Mouse (Mus musculus) limb, embryonic 13.5 days (tissue): ENCODE measurements around the gene Gh. TPM values are rescaled to one million over a fixed set of nuclear protein-coding genes. Genes with fewer than 3 reads are reported as not detected.

Source experiments
- ATAC-seq: fragments of 200-750 bp; cut with Nextera tagmentation; 2 replicates; pipeline ENCODE4 v1.8.0; 2017; ENCODE audit warnings: low read depth, moderate number of reproducible peaks, moderate TSS enrichment; ENCODE audit not compliant: low FRiP score
- H3K27ac ChIP-seq: fragments of 300-500 bp; sonication (generic); 2 replicates; pipeline ENCODE4 v1.5.1; 2015; ENCODE audit warnings: inconsistent platforms, mild to moderate bottlenecking, moderate library complexity
- H3K27me3 ChIP-seq: fragments of 300-500 bp; sonication (generic); 2 replicates; pipeline ENCODE4 v1.6.1; 2015; ENCODE audit warnings: mild to moderate bottlenecking, inconsistent platforms
- H3K36me3 ChIP-seq: fragments of 300-500 bp; sonication (generic); 2 replicates; pipeline ENCODE4 v1.6.1; 2015; ENCODE audit warnings: inconsistent platforms, mild to moderate bottlenecking, moderate library complexity
- H3K4me1 ChIP-seq: fragments of 300-500 bp; sonication (generic); 2 replicates; pipeline ENCODE4 v1.6.1; 2015; ENCODE audit warnings: inconsistent platforms
- H3K4me2 ChIP-seq: fragments of 300-500 bp; sonication (generic); replicated peaks from 2 replicates; pipeline ENCODE4 v1.6.1; 2015; ENCODE audit warnings: inconsistent platforms, mild to moderate bottlenecking, moderate library complexity
- H3K4me3 ChIP-seq: fragments of 300-500 bp; sonication (generic); 2 replicates; pipeline ENCODE4 v1.5.1; 2015; ENCODE audit warnings: moderate library complexity, mild to moderate bottlenecking, inconsistent platforms
- H3K9ac ChIP-seq: fragments of 300-500 bp; sonication (generic); 2 replicates; pipeline ENCODE4 v1.6.1; 2015; ENCODE audit warnings: mild to moderate bottlenecking, inconsistent platforms
- H3K9me3 ChIP-seq: fragments of 300-500 bp; sonication (generic); 2 replicates; pipeline ENCODE4 v1.6.1; 2016; ENCODE audit warnings: inconsistent platforms
- WGBS: fragments of 180-500 bp; shearing (Covaris S2); methylation state at CpG from one replicate; pipeline ENCODE4 v1.1.7; 2015; 5-methylcytosine and 5-hydroxymethylcytosine counted together
- polyA plus RNA-seq: library from polyadenylated mRNA; unstranded; fragments of >200 nt; fragmentation: Nextera tagmentation; extraction: Ambion mirVana; gene quantifications from 2 replicates; pipeline ENCODE4 v1.2.1, GENCODE M21; 2015

Gene Gh
- polyA plus RNA-seq, 1 experiment from 2014 or later, result not detected

GRCm38 (mm10) chr11:106274971-106275411 lies 26.7 kb downstream of the Gh start:
- H3K9ac ChIP-seq, result no peak overlapping the region
- no peak for ATAC-seq
- H3K4me3 ChIP-seq, result no peak overlapping the region
- no peak overlapping the region; the same call in 1 of the 2 replicates for H3K4me2 ChIP-seq
- peaks cover 50% of the 10 kb centered on the region for H3K4me1 ChIP-seq
- H3K27ac ChIP-seq, result peak overlapping the region; percentile 49
- H3K27me3 ChIP-seq, result no peaks in the 10 kb centered on the region; the same call in 1 of the 2 replicates
- H3K9me3 ChIP-seq, result no peaks in the 10 kb centered on the region
- no peaks in the 10 kb centered on the region; the same call in 1 of the 2 replicates for H3K36me3 ChIP-seq
- whole genome bisulfite sequencing, result 59% methylated on average over 7 of the region's 7 CpGs

GRCm38 (mm10) chr11:106274374-106274773 lies 27.3 kb downstream of the Gh start:
- Histone ChIP-seq H3K4me3 (no peak overlapping the region), H3K27ac (peak overlapping the region; percentile 49), H3K4me2 (0 out of 2 replicates have a peak overlapping the region, but pooled peaks have one; percentile 94), H3K36me3 (no peaks in the 10 kb centered on the region; the same call in 1 of the 2 replicates), H3K9me3 (no peaks in the 10 kb centered on the region), H3K4me1 (peaks cover 53% of the 10 kb centered on the region), H3K9ac (no peak overlapping the region), H3K27me3 (no peaks in the 10 kb centered on the region; the same call in 1 of the 2 replicates)
- WGBS, result 72% methylated on average over 1 of the region's 1 CpGs
- ATAC-seq, result no peak

DNA sequence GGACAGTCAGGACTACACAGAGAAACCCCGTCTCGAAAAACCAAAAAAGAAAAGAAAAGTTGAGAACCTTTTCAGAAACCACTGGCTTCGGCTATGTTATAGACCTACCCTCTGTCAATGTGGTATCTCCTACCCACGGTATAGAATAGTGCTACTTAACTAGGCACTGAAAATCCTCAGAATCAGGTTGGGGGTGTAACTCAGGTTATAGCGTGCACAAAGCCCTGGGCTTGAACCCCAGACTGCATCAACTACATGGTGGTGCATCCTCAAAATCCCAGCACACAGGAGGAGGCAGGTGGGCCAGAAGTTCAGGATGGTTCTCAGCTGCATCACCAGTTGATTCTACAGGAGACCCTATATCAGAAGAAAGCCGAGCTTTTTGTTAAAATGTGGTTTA lies 27.9 kb downstream of the Gh start:
- peak overlapping the region; percentile 94 for H3K4me2 ChIP-seq
- H3K27ac ChIP-seq, result 0 out of 2 replicates have a peak overlapping the region, but pooled peaks have one; percentile 87
- no peaks in the 10 kb centered on the region; the same call in 1 of the 2 replicates for H3K27me3 ChIP-seq
- 92% methylated on average over 6 of the region's 6 CpGs for WGBS
- peaks cover 58% of the 10 kb centered on the region for H3K4me1 ChIP-seq
- no peaks in the 10 kb centered on the region for H3K9me3 ChIP-seq
- no peak for ATAC-seq
- no peak overlapping the region for H3K9ac ChIP-seq
- no peaks in the 10 kb centered on the region; the same call in 1 of the 2 replicates for H3K36me3 ChIP-seq
- H3K4me3 ChIP-seq, result peak overlapping the region; percentile 76; the same call in 1 of the 2 replicates

DNA sequence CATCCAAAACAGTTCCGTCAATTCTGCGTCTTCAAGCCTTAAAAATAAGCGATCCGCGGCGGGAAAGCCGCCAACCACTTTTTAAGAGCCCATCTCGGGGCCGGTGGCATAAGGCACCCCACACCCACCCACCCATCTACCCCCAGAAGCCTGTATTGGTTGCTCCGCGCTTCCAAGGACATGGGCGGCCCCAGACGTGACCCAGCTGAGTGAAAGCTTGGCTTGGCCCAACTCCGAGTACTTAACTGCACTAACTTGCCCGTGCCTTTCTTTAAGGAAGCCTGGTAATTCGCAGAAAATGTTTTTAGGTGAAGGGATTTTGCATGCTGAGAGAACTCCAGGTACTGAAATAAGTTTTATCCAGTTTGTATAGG lies 28.4 kb downstream of the Gh start:
- Histone ChIP-seq H3K4me1 (peaks cover 63% of the 10 kb centered on the region), H3K9ac (peak overlapping the region; percentile 65), H3K27ac (peak overlapping the region; percentile 87), H3K4me2 (peak overlapping the region; percentile 94), H3K27me3 (no peaks in the 10 kb centered on the region; the same call in 1 of the 2 replicates), H3K4me3 (peak overlapping the region; percentile 76), H3K36me3 (no peaks in the 10 kb centered on the region; the same call in 1 of the 2 replicates), H3K9me3 (no peaks in the 10 kb centered on the region)
- 10% methylated on average over 16 of the region's 16 CpGs for WGBS
- no peak for ATAC-seq

- H3K9me3 ChIP-seq, result no peaks in the 10 kb centered on the region
- H3K4me3 ChIP-seq, result peak within 1 kb of the TSS; percentile 76
- H3K27me3 ChIP-seq, result no peaks in the 10 kb centered on the region
- H3K36me3 ChIP-seq, result no peaks in the 10 kb centered on the region; the same call in 1 of the 2 replicates
- peak within 1 kb of the TSS; percentile 100 for H3K9ac ChIP-seq
- H3K27ac ChIP-seq, result peak within 1 kb of the TSS; percentile 96
- WGBS, result under 1% methylated on average over 61 of the region's 72 CpGs
- peaks cover 69% of the 10 kb centered on the region for H3K4me1 ChIP-seq
- H3K4me2 ChIP-seq, result peak within 1 kb of the TSS; percentile 94
- peak; percentile 94 for ATAC-seq
Observed at GRCm38 (mm10) chr11:106272644-106273310, 28.9 kb downstream of the Gh start, which contains the start of gene Smarcd2. Gene Smarcd2, minus strand, starts transcription at chr11:106272972.

- peaks cover 4% of the 10 kb centered on the region for H3K36me3 ChIP-seq
- no peak; the same call in 1 of the 2 replicates for ATAC-seq
- peaks cover 76% of the 10 kb centered on the region for H3K4me1 ChIP-seq
- H3K4me2 ChIP-seq, result peak overlapping the region; percentile 94
- no peaks in the 10 kb centered on the region for H3K9me3 ChIP-seq
- peak overlapping the region; percentile 96 for H3K27ac ChIP-seq
- H3K27me3 ChIP-seq, result no peaks in the 10 kb centered on the region
- H3K4me3 ChIP-seq, result peak overlapping the region; percentile 76
- WGBS, result 1% methylated on average over 32 of the region's 41 CpGs
- H3K9ac ChIP-seq, result peak overlapping the region; percentile 100
Observed at GRCm38 (mm10) chr11:106271794-106272643, 29.6 kb downstream of the Gh start.

DNA sequence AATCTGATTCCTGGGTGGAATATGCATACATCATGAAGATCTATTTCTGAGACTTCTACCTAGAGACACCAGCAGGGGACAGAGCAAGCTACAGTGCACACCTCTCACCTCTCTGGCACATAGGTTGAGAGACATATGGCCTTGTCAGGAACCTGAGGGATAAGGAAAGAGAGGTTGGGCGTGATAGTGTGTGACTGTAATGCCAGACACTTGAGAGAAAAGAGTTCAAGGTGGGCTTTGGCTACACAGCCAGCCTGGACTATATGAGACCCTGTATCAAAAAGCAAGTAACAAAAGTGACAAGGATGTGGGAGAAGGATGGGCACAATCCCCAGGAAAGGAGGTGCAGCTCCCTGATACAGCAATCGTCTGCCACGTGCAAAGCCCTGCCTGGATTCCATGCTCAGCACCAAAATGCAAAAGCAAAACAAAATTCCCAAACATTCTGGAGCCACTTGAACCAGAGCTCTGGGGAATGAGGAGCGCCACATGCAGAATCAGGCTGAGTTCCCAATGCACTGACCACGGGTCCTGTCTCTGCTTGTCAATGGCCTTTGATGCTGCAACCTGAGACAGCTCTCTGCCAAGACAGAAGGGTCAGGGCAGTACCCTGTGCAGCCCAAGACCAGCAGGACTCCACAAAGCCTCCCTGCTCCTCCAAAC lies 30.4 kb downstream of the Gh start:
- ATAC-seq, result no peak
- Histone ChIP-seq H3K27ac (peak overlapping the region; percentile 96), H3K4me1 (peaks cover 78% of the 10 kb centered on the region), H3K4me3 (peak overlapping the region; percentile 76), H3K9ac (peak overlapping the region; percentile 100), H3K36me3 (peaks cover 11% of the 10 kb centered on the region), H3K9me3 (no peaks in the 10 kb centered on the region), H3K4me2 (peak overlapping the region; percentile 94), H3K27me3 (no peaks in the 10 kb centered on the region)
- 24% methylated on average over 5 of the region's 5 CpGs for WGBS

- WGBS, result 0% methylated on average over 3 of the region's 3 CpGs
- Histone ChIP-seq H3K9me3 (no peaks in the 10 kb centered on the region), H3K27me3 (no peaks in the 10 kb centered on the region), H3K4me1 (peaks cover 61% of the 10 kb centered on the region), H3K4me3 (peak overlapping the region; percentile 34), H3K27ac (peak overlapping the region; percentile 87), H3K9ac (peak overlapping the region; percentile 62; the same call in 1 of the 2 replicates), H3K4me2 (peak overlapping the region; percentile 58), H3K36me3 (peaks cover 33% of the 10 kb centered on the region)
- no peak for ATAC-seq
Observed at GRCm38 (mm10) chr11:106269060-106269431, 32.6 kb downstream of the Gh start.

DNA sequence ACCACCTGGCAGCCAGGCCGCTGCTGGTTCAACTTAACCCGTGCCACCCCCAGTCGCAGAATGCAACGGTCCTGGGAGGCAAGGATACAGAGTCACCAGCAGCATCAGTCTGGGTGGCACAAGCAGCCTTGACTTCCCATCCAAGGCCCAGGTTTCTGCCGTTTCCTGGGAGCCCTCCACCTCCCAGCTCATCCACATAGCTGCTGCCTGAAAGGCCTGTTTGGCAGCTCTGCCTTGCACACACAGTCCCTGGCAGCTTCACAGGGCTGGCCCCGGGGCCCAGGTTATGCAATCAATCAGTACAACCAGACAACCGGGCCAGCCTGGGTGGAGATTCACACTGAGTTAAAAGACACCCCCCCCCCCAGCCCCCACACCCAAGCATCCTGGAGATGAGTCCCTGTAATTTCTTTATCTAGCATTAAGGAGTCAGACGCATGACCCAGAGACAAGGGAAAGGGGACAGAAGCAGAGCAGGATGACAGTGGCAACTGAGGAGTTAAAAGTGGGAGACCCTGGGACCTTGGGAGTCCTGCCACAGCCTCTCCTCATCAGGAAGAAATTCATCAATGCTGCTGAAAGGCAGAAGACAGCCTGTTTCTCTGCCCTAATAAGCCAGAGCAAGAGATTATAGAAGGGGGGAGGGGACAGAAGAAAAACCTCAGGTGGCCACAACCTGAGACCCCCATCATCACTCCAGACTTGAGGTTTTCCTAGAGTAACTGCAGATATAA lies 33.2 kb downstream of the Gh start:
- H3K9ac ChIP-seq, result peak overlapping the region; percentile 62
- H3K36me3 ChIP-seq, result peaks cover 39% of the 10 kb centered on the region
- 17% methylated on average over 8 of the region's 8 CpGs for WGBS
- ATAC-seq, result no peak
- H3K4me1 ChIP-seq, result peaks cover 56% of the 10 kb centered on the region
- no peaks in the 10 kb centered on the region for H3K27me3 ChIP-seq
- peak overlapping the region; percentile 58 for H3K4me2 ChIP-seq
- no peaks in the 10 kb centered on the region for H3K9me3 ChIP-seq
- peak overlapping the region; percentile 87 for H3K27ac ChIP-seq
- peak overlapping the region; percentile 34 for H3K4me3 ChIP-seq

- no peak for ATAC-seq
- Histone ChIP-seq H3K9ac (no peak overlapping the region), H3K4me1 (peaks cover 53% of the 10 kb centered on the region), H3K36me3 (peaks cover 45% of the 10 kb centered on the region), H3K4me3 (peak overlapping the region; percentile 34), H3K27me3 (no peaks in the 10 kb centered on the region), H3K4me2 (peak overlapping the region; percentile 58), H3K27ac (peak overlapping the region; percentile 87), H3K9me3 (no peaks in the 10 kb centered on the region)
- 38% methylated on average over 5 of the region's 5 CpGs for WGBS
Observed at GRCm38 (mm10) chr11:106267871-106268270, 33.8 kb downstream of the Gh start.

DNA sequence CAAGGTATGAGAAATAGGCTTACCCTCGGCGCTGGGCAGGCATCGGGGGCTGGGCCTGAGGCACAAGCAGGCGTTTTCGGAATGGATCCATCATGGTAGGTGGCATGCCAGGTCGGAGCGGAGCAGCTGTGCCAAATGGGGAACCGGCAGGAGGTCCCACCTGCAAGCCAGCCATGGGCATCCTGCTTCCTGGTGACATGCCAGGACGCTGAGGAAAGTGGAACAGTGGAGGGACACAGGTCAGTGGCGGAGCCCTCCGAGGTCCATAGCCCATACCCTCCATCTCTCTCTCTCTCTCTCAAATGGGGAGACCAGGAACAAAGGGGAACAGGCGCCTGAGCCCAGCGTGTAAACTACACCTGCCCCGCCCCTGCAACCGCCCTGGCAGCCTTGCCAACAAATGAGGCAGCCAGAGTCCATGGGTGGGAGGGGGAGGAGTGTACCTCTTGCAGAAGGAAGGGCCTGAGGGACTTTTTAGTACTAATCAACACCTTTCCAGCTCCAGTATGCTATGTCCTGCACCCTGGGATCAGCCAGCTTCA lies 34.3 kb downstream of the Gh start:
- ATAC-seq, result peak; percentile 7; the same call in 1 of the 2 replicates
- Histone ChIP-seq H3K4me3 (peak overlapping the region; percentile 34), H3K36me3 (peaks cover 50% of the 10 kb centered on the region), H3K27ac (peak overlapping the region; percentile 87), H3K4me2 (peak overlapping the region; percentile 58), H3K9ac (peak overlapping the region; percentile 43; the same call in 1 of the 2 replicates), H3K4me1 (peaks cover 53% of the 10 kb centered on the region), H3K9me3 (no peaks in the 10 kb centered on the region), H3K27me3 (no peaks in the 10 kb centered on the region)
- 42% methylated on average over 15 of the region's 15 CpGs for WGBS
